Mouse (Mus musculus): Measurements from ENCODE around the gene Axin1.
A peak's percentile ranks its signal among the peaks of the same experiment; 100 is the strongest.

Gene Axin1

DNA sequence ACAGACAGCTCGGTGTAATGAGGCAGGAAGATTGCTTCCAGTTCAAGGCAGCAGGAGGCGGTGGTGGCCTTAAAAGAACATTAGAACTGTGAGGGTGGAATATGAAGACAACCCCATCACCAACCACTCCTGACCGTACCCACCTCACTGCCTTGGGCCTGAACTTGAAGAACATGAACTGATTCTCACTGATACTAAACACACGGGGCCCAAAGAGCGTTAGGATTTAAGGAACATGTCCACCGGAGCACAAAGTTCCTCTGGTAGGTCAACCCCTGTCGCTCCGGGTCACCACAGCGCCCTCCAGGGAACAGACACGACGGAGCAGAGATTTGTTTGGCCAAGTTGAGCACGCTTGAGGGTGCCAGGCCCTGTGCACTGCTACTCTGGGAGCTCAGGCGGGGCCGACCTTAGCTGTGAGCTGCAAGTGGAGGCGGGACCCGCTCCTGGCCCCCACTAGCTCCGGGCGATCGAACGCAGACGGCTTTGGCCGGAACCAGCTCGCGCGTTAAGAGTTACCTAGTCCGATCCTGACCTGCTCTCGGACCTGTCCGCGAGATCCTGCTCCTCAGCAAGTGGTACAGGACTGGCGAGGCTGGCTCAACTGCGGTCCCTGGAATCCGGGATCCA lies 105.1 kb downstream of the Axin1 start:
- DNase-seq, result peak; percentile 83 to 85

DNA sequence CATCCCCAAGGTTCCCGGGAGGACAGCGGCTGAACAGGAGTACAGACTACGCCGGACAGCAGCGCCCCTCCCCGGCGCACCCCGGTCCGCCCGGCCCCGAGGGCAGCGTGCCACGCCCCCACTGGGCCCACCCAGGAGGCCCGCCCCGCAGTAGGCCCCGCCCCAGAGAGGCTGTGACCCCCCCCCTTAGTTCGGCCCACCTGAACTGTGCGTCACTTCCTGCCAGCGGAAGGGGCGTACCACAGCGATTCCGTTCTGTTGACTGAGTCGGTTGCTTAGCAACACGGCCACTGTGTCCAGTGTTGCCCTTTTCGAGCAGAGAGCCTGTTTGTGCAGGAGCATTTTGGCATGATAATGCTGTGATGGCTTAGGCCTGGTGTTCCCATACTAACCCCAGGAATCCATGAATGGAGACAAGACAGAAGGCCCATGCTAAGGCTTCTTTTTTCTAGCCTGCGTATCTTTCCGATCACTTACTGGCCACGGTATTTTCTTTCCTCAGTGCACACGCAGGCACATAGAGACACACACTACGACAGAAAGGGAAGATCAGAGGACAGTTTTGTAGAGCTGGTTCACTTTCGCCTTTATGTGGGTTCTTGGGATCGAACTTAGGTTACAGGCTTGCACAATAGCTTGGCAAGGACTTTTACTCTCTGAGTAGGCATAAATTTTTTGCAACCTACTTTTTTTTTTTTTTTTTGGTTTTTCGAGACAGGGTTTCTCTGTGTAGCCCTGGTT lies 105.8 kb downstream of the Axin1 start, which contains the start of gene Fam234a:
Fam234a (minus strand) TSS at position 142 of the 741 bp plus-strand sequence.
- peak; percentile 95 to 96 for DNase-seq
